Mouse (Mus musculus) MEL (cell line): ENCODE measurements around the gene Slc30a3. TPM values are rescaled to one million over a fixed set of nuclear protein-coding genes. Genes with fewer than 3 reads are reported as not detected.

Experiments used
- DNase-seq: peaks from one replicate; pipeline ENCODE4 v3.0.0; 2011; ENCODE audit warnings: low read depth, low spot score
- H3K27ac ChIP-seq: 2 replicates; pipeline ENCODE4 v1.5.1; 2012; ENCODE audit warnings: low read depth, mild to moderate bottlenecking, control low read depth, low read length, moderate library complexity; ENCODE audit not compliant: control insufficient read depth
- H3K27me3 ChIP-seq, 2 experiments: fragments of 150-350 bp in 1 of 2; sonication (generic) in 1 of 2; 2 replicates each; pipeline ENCODE4 v1.6.1; 2012; ENCODE audit warnings: low read length in 2 of 2, mild to moderate bottlenecking in 2 of 2, improper control_type of control experiment in 1 of 2, moderate library complexity in 1 of 2; ENCODE audit not compliant: insufficient read depth in 2 of 2, control insufficient read depth in 1 of 2
- H3K36me3 ChIP-seq, 2 experiments: 2 replicates each; pipeline ENCODE4 v1.6.1; 2012 to 2014; ENCODE audit warnings: low read length in 2 of 2, improper control_type of control experiment in 1 of 2, inconsistent platforms in 1 of 2, mild to moderate bottlenecking in 1 of 2; ENCODE audit not compliant: insufficient read depth in 2 of 2, control insufficient read depth in 1 of 2
- H3K4me1 ChIP-seq, 2 experiments: fragments of 150-350 bp in 1 of 2; sonication (generic) in 1 of 2; 2 replicates each; pipeline ENCODE4 v1.6.1; 2012; ENCODE audit warnings: low read length in 2 of 2, improper control_type of control experiment in 1 of 2, mild to moderate bottlenecking in 1 of 2; ENCODE audit not compliant: insufficient read depth in 2 of 2, control insufficient read depth in 1 of 2
- H3K4me3 ChIP-seq, 2 experiments: fragments of 150-350 bp in 1 of 2; sonication (generic) in 1 of 2; 2 replicates each; pipeline ENCODE4 v1.5.1; 2012; ENCODE audit warnings: low read depth in 2 of 2, low read length in 2 of 2, mild to moderate bottlenecking in 2 of 2, moderate library complexity in 2 of 2, control low read depth in 1 of 2, improper control_type of control experiment in 1 of 2; ENCODE audit not compliant: control insufficient read depth in 1 of 2, insufficient read depth in 1 of 2
- H3K79me2 ChIP-seq: 2 replicates; pipeline ENCODE4 v1.6.1; 2012; ENCODE audit warnings: mild to moderate bottlenecking, low read length, moderate library complexity; ENCODE audit not compliant: control insufficient read depth, poor library complexity, insufficient read depth
- H3K9ac ChIP-seq: 2 replicates; pipeline ENCODE4 v1.6.1; 2012; ENCODE audit warnings: low read depth, mild to moderate bottlenecking, control low read depth, low read length, moderate library complexity; ENCODE audit not compliant: control insufficient read depth, poor library complexity, severe bottlenecking
- H3K9me3 ChIP-seq: fragments of 150-350 bp; sonication (generic); replicated peaks from 2 replicates; pipeline ENCODE4 v1.6.1; 2012; ENCODE audit warnings: mild to moderate bottlenecking, low read length, improper control_type of control experiment, moderate library complexity; ENCODE audit not compliant: insufficient read depth
- CHD1 ChIP-seq: IDR thresholded peaks from 2 replicates; pipeline ENCODE4 v1.6.1; 2012; ENCODE audit warnings: low read depth, mild to moderate bottlenecking, inconsistent platforms, low read length, improper control_type of control experiment
- CHD2 ChIP-seq: IDR thresholded peaks from 2 replicates; pipeline ENCODE4 v1.6.1; 2011; ENCODE audit warnings: low read length, improper control_type of control experiment
- E2F4 ChIP-seq: IDR thresholded peaks from 2 replicates; pipeline ENCODE4 v1.6.1; 2011; ENCODE audit warnings: low read depth, low read length, improper control_type of control experiment, borderline replicate concordance
- EP300 ChIP-seq, 2 experiments: IDR thresholded peaks; 2 replicates each; pipeline ENCODE4 v1.6.1; 2011; ENCODE audit warnings: improper control_type of control experiment in 2 of 2, low read length in 2 of 2, low read depth in 1 of 2, mild to moderate bottlenecking in 1 of 2
- ETS1 ChIP-seq: IDR thresholded peaks from 2 replicates; pipeline ENCODE4 v1.6.1; 2012; ENCODE audit warnings: low read depth, mild to moderate bottlenecking, inconsistent platforms, low read length, improper control_type of control experiment, moderate library complexity
- GABPA ChIP-seq: IDR thresholded peaks from 2 replicates; pipeline ENCODE4 v1.6.1; 2012; ENCODE audit warnings: low read depth, mild to moderate bottlenecking, inconsistent platforms, low read length, improper control_type of control experiment, moderate library complexity
- GATA1 ChIP-seq: IDR thresholded peaks from 2 replicates; pipeline ENCODE4 v1.6.1; 2011; ENCODE audit warnings: low read depth, low read length, improper control_type of control experiment
- HCFC1 ChIP-seq: IDR thresholded peaks from 2 replicates; pipeline ENCODE4 v1.6.1; 2012; ENCODE audit warnings: low read depth, mild to moderate bottlenecking, inconsistent platforms, low read length, improper control_type of control experiment, moderate library complexity
- JUND ChIP-seq: IDR thresholded peaks from 2 replicates; pipeline ENCODE4 v1.6.1; 2011; ENCODE audit warnings: low read depth, mild to moderate bottlenecking, improper control_type of control experiment, low read length
- KAT2A ChIP-seq: conservative IDR thresholded peaks from 2 replicates; pipeline ENCODE4 v1.6.1; 2012; ENCODE audit warnings: low read depth, low read length, improper control_type of control experiment, inconsistent platforms
- MAFK ChIP-seq: IDR thresholded peaks from 2 replicates; pipeline ENCODE4 v1.6.1; 2011; ENCODE audit warnings: low read depth, mild to moderate bottlenecking, low read length, improper control_type of control experiment, borderline replicate concordance
- MAZ ChIP-seq: IDR thresholded peaks from 2 replicates; pipeline ENCODE4 v1.6.1; 2012; ENCODE audit warnings: low read depth, mild to moderate bottlenecking, inconsistent platforms, low read length, improper control_type of control experiment
- MEF2A ChIP-seq: IDR thresholded peaks from 2 replicates; pipeline ENCODE4 v1.6.1; 2014; ENCODE audit warnings: low read depth, mild to moderate bottlenecking, inconsistent platforms, low read length, improper control_type of control experiment; ENCODE audit not compliant: poor library complexity, insufficient replicate concordance, severe bottlenecking; ENCODE audit errors: extremely low read depth
- MXI1 ChIP-seq: IDR thresholded peaks from 2 replicates; pipeline ENCODE4 v1.6.1; 2011; ENCODE audit warnings: mild to moderate bottlenecking, low read depth, low read length, improper control_type of control experiment
- MYB ChIP-seq: IDR thresholded peaks from 2 replicates; pipeline ENCODE4 v1.6.1; 2011; ENCODE audit warnings: mild to moderate bottlenecking, low read depth, low read length, improper control_type of control experiment
- MYC ChIP-seq: IDR thresholded peaks from 2 replicates; pipeline ENCODE4 v1.6.1; 2011; ENCODE audit warnings: low read depth, mild to moderate bottlenecking, low read length, improper control_type of control experiment, moderate library complexity
- NRF1 ChIP-seq: IDR thresholded peaks from 2 replicates; pipeline ENCODE4 v1.6.1; 2014; ENCODE audit warnings: low read depth, mild to moderate bottlenecking, inconsistent platforms, low read length, improper control_type of control experiment, moderate library complexity; ENCODE audit not compliant: poor library complexity, insufficient read depth, severe bottlenecking
- POLR2A ChIP-seq, 2 experiments: IDR thresholded peaks; 2 replicates each; pipeline ENCODE4 v1.6.1; 2011 to 2012; ENCODE audit warnings: low read length in 2 of 2, mild to moderate bottlenecking in 2 of 2, control low read depth in 1 of 2, improper control_type of control experiment in 1 of 2, low read depth in 1 of 2, moderate library complexity in 1 of 2; ENCODE audit not compliant: control insufficient read depth in 1 of 2, insufficient read depth in 1 of 2, poor library complexity in 1 of 2
- POLR2AphosphoS2 ChIP-seq: IDR thresholded peaks from 2 replicates; pipeline ENCODE4 v1.6.1; 2011; ENCODE audit warnings: low read length, improper control_type of control experiment
- POLR2AphosphoS5 ChIP-seq: IDR thresholded peaks from 2 replicates; pipeline ENCODE4 v1.6.1; 2012; ENCODE audit warnings: low read depth, borderline replicate concordance, mild to moderate bottlenecking, inconsistent platforms, low read length, moderate library complexity, mixed read lengths
- RCOR1 ChIP-seq: IDR thresholded peaks from 2 replicates; pipeline ENCODE4 v1.6.1; 2012; ENCODE audit warnings: low read depth, mild to moderate bottlenecking, inconsistent platforms, low read length, improper control_type of control experiment
- SIN3A ChIP-seq: IDR thresholded peaks from 2 replicates; pipeline ENCODE4 v1.6.1; 2012; ENCODE audit warnings: low read length, improper control_type of control experiment, inconsistent platforms
- SMC3 ChIP-seq: IDR thresholded peaks from 2 replicates; pipeline ENCODE4 v1.6.1; 2011; ENCODE audit warnings: low read depth, low read length, improper control_type of control experiment
- UBTF ChIP-seq: IDR thresholded peaks from 2 replicates; pipeline ENCODE4 v1.6.1; 2012; ENCODE audit warnings: low read depth, mild to moderate bottlenecking, inconsistent platforms, low read length, improper control_type of control experiment, moderate library complexity, borderline replicate concordance; ENCODE audit not compliant: insufficient read depth
- USF1 ChIP-seq: IDR thresholded peaks from 2 replicates; pipeline ENCODE4 v1.6.1; 2014; ENCODE audit warnings: low read depth, mild to moderate bottlenecking, inconsistent platforms, low read length, improper control_type of control experiment, moderate library complexity
- USF2 ChIP-seq, 2 experiments: IDR thresholded peaks; 2 replicates each; pipeline ENCODE4 v1.6.1; 2011 to 2012; ENCODE audit warnings: improper control_type of control experiment in 2 of 2, low read length in 2 of 2, borderline replicate concordance in 1 of 2, inconsistent platforms in 1 of 2, low read depth in 1 of 2, mild to moderate bottlenecking in 1 of 2; ENCODE audit not compliant: insufficient read depth in 1 of 2
- ZMIZ1 ChIP-seq: IDR thresholded peaks from 2 replicates; pipeline ENCODE4 v1.6.1; 2012; ENCODE audit warnings: low read depth, mild to moderate bottlenecking, inconsistent platforms, low read length, improper control_type of control experiment, moderate library complexity
- ZNF384 ChIP-seq: IDR thresholded peaks from 2 replicates; pipeline ENCODE4 v1.6.1; 2012; ENCODE audit warnings: low read depth, mild to moderate bottlenecking, inconsistent platforms, low read length, improper control_type of control experiment
- polyA plus RNA-seq, 2 experiments: library from polyadenylated mRNA; stranded (reverse) in 1 of 2; unstranded in 1 of 2; fragments of >175 nt in 1 of 2; fragments of >200 nt in 1 of 2; gene quantifications; 2 replicates each; pipeline versions ENCODE4 v1.2.1 to v1.2.4; 2012; ENCODE audit warnings: low replicate concordance in 2 of 2, low read depth in 1 of 2; ENCODE audit not compliant: insufficient read length in 2 of 2, insufficient read depth in 1 of 2, missing spikeins in 1 of 2
- total RNA-seq: library from RNA; depleted of rRNA; stranded (reverse); fragments of 300-350 nt; gene quantifications from 2 replicates; pipeline ENCODE4 v1.2.3, GENCODE M21; 2012

The Slc30a3 gene
- total and polyA plus RNA-seq, 3 experiments: not detected

GRCm38 (mm10) chr5:31055216-31056140 is 52.6 kb downstream of the Slc30a3 start (continued):
- peak in 1 of 2 experiments; percentile 33; a peak in 2 of 4 replicates for TF ChIP-seq EP300 (IDR thresholded peaks at IDR 0.05; ENCODE audit: low read depth in 1 of 2, low read length in 2 of 2)
- peak; percentile 71; the same call in 1 of the 2 replicates for TF ChIP-seq ZMIZ1
- TF ChIP-seq MYC: peak; percentile 75
- no peak for TF ChIP-seq POLR2AphosphoS5

DNA sequence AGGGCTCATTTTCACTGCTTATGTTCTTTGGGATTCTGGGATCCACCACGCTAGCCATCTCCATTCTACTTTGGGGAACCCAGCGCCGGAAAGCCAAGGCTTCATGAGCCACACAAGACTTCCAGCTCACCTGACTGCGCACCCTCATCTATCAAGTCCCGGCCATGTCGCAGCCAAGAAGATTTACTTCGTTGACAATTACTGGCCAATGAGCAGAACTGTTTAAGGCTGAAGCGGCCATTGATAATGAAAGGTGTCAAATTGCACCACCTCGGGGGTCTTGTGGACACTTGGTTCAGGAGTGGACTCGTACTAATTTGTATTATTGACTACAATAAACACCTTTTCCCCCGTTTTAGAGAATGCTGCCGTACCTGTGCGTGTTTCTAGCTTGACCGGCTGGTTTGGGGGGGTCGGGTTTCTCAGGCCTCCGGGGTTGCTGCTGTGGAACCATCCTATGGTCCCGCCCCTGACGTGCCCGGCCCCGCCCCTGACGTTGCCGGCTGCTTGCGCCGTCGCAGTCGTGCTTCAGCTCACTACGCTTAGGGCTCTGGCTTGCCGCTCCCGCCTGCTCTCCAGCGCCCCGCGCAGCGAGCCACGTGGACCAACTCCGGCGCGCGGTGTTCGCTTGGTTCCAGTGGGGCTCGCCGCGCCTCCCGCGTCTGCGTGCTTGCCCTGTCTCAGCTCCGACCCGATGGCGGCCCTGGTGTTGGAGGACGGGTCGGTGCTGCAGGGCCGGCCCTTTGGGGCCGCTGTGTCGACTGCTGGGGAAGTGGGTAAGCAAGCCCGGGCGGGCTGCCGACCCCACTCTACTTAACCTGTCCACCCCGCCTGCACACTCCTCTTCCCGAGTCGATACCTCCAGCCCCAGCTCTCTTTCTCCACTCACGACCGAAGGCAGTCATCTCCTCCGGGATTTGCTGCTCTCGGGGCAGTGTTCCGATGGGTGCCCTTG is 53.5 kb downstream of the Slc30a3 start, which contains the start of gene Cad:
Gene Cad (plus strand): TSS at position 520 of the 955 bp plus-strand sequence.
- H3K9ac ChIP-seq: peak within 1 kb of the TSS; percentile 94
- no peaks in the 10 kb centered on the region for H3K9me3 ChIP-seq
- H3K36me3 ChIP-seq: peaks cover 12 to 22% of the 10 kb centered on the region in 2 experiments
- H3K4me3 ChIP-seq: peak within 1 kb of the TSS; percentile 92 to 93
- no peaks in the 10 kb centered on the region for H3K27me3 ChIP-seq
- peak within 1 kb of the TSS; percentile 65 for H3K27ac ChIP-seq
- peaks cover 5 to 16% of the 10 kb centered on the region in 2 experiments for H3K4me1 ChIP-seq
- peak; percentile 97 for DNase-seq
- H3K79me2 ChIP-seq: peaks cover 32% of the 10 kb centered on the region
- TF ChIP-seq GABPA (no peak), POLR2AphosphoS2 (peak; percentile 95), MAFK (no peak), GATA1 (peak; percentile 17; the same call in 1 of the 2 replicates), SMC3 (no peak), MYC (peak; percentile 92), NRF1 (peak; percentile 81), KAT2A (no peak; the same call in 1 of the 2 replicates), MAZ (no peak; the same call in 1 of the 2 replicates), MEF2A (0 out of 2 replicates have a peak, but pooled peaks have one; percentile 7), ZMIZ1 (peak; percentile 76), ZNF384 (no peak), POLR2A (IDR thresholded peaks at IDR 0.05; ENCODE audit: control insufficient read depth in 1 of 2, insufficient read depth in 1 of 2, low read depth in 1 of 2, low read length in 2 of 2, poor library complexity in 1 of 2) (peak; percentile 96 to 97), USF2 (IDR thresholded peaks at IDR 0.05; ENCODE audit: borderline replicate concordance in 1 of 2, insufficient read depth in 1 of 2, low read depth in 1 of 2, low read length in 2 of 2) (no peak), MXI1 (peak; percentile 100), POLR2AphosphoS5 (no peak), ETS1 (peak; percentile 23; the same call in 1 of the 2 replicates), CHD2 (no peak), RCOR1 (no peak), EP300 (IDR thresholded peaks at IDR 0.05; ENCODE audit: low read depth in 1 of 2, low read length in 2 of 2) (peak in 1 of 2 experiments; percentile 3; a peak in 2 of 4 replicates), E2F4 (no peak; the same call in 1 of the 2 replicates), USF1 (peak; percentile 81), SIN3A (peak; percentile 83), MYB (peak; percentile 25; the same call in 1 of the 2 replicates), UBTF (no peak; the same call in 1 of the 2 replicates), CHD1 (no peak), JUND (no peak), HCFC1 (peak; percentile 72)
